Mouse (Mus musculus) CH12.LX (cell line): ENCODE measurements around the gene Habp4. TPM values are rescaled to one million over a fixed set of nuclear protein-coding genes. Genes with fewer than 3 reads are reported as not detected.

Experiments used
- DNase-seq: peaks from one replicate; pipeline ENCODE4 v3.0.0-alpha.2; 2013; ENCODE audit errors: extremely low read depth
- H3K27ac ChIP-seq: 2 replicates; pipeline ENCODE4 v1.5.1; 2012; ENCODE audit warnings: low read depth, mild to moderate bottlenecking, control low read depth, moderate library complexity; ENCODE audit not compliant: insufficient read depth
- H3K27me3 ChIP-seq: replicated peaks from 2 replicates; pipeline ENCODE3; 2012; ENCODE audit warnings: inconsistent platforms
- H3K36me3 ChIP-seq, 2 experiments: replicated peaks in 1 of 2; 2 replicates each; pipeline versions ENCODE3 to v1.6.1; 2012; ENCODE audit warnings: inconsistent platforms in 1 of 2, low read length in 1 of 2, mild to moderate bottlenecking in 1 of 2, mixed read lengths in 1 of 2, moderate library complexity in 1 of 2; ENCODE audit not compliant: control insufficient read depth in 1 of 2, insufficient read depth in 1 of 2
- H3K4me1 ChIP-seq, 2 experiments: 2 replicates each; pipeline ENCODE4 v1.6.1; 2012; ENCODE audit warnings: inconsistent platforms in 1 of 2, moderate library complexity in 1 of 2; ENCODE audit not compliant: insufficient read depth in 2 of 2, control insufficient read depth in 1 of 2
- H3K4me2 ChIP-seq: 2 replicates; pipeline ENCODE4 v1.6.1; 2012; ENCODE audit warnings: low read depth, mild to moderate bottlenecking, control low read depth; ENCODE audit not compliant: poor library complexity, insufficient read depth, severe bottlenecking
- H3K4me3 ChIP-seq, 3 experiments: fragments of 150-350 bp in 1 of 3; sonication (generic) in 1 of 3; replicated peaks in 1 of 3; 2 replicates each; pipeline versions ENCODE3 to v1.5.1; 2011 to 2012; ENCODE audit warnings: low read depth in 2 of 3, low read length in 2 of 3, mild to moderate bottlenecking in 2 of 3, moderate library complexity in 2 of 3, control low read depth in 1 of 3, improper control_type of control experiment in 1 of 3, inconsistent platforms in 1 of 3, mixed read lengths in 1 of 3; ENCODE audit not compliant: poor library complexity in 1 of 3
- H3K79me2 ChIP-seq: replicated peaks from 2 replicates; pipeline ENCODE4 v1.6.1; 2012; ENCODE audit warnings: mild to moderate bottlenecking, moderate library complexity; ENCODE audit not compliant: control insufficient read depth, poor library complexity, insufficient read depth, severe bottlenecking; ENCODE audit errors: extremely low read depth
- H3K9ac ChIP-seq: 2 replicates; pipeline ENCODE4 v1.6.1; 2012; ENCODE audit warnings: low read depth, mild to moderate bottlenecking, control low read depth, moderate library complexity; ENCODE audit not compliant: insufficient read depth
- H3K9me3 ChIP-seq: replicated peaks from 2 replicates; pipeline ENCODE3; 2012; ENCODE audit warnings: low read length, inconsistent platforms, mixed read lengths
- BHLHE40 ChIP-seq: IDR thresholded peaks from 2 replicates; pipeline ENCODE4 v1.6.1; 2011; ENCODE audit warnings: mild to moderate bottlenecking, low read depth, low read length, improper control_type of control experiment
- MXI1 ChIP-seq: IDR thresholded peaks from 2 replicates; pipeline ENCODE4 v1.6.1; 2011; ENCODE audit warnings: mild to moderate bottlenecking, low read depth, low read length, improper control_type of control experiment
- MYC ChIP-seq: IDR thresholded peaks from 2 replicates; pipeline ENCODE4 v1.6.1; 2011; ENCODE audit warnings: low read depth, mild to moderate bottlenecking, improper control_type of control experiment, low read length
- POLR2A ChIP-seq: IDR thresholded peaks from 2 replicates; pipeline ENCODE4 v1.6.1; 2011; ENCODE audit warnings: low read depth, mild to moderate bottlenecking, improper control_type of control experiment, low read length
- SIN3A ChIP-seq: IDR thresholded peaks from 2 replicates; pipeline ENCODE4 v1.6.1; 2012; ENCODE audit warnings: low read length, improper control_type of control experiment, inconsistent platforms
- TCF12 ChIP-seq: IDR thresholded peaks from 2 replicates; pipeline ENCODE4 v1.6.1; 2014; ENCODE audit warnings: low read depth, mild to moderate bottlenecking, inconsistent platforms, low read length, improper control_type of control experiment
- USF2 ChIP-seq: conservative IDR thresholded peaks from 2 replicates; pipeline ENCODE4 v1.6.1; 2011; ENCODE audit warnings: low read depth, low read length, improper control_type of control experiment
- dilution Hi-C: fragments of 300-500 bp; cut with MboI; formaldehyde crosslinking; loops from 2 replicates; pipeline ENCODE4 v1.14.3; 2020; ENCODE audit warnings: low sequenced_read_pairs; ENCODE audit not compliant: extremely low pct_unique_long_range_greater_than_20kb, extremely low pct_ligation_motif_present
- in situ Hi-C: fragments of 300-500 bp; cut with MboI; formaldehyde crosslinking; loops from 3 replicates; pipeline ENCODE4 v1.14.3; 2019; ENCODE audit warnings: low sequenced_read_pairs, low pct_ligation_motif_present, low pct_unique_long_range_greater_than_20kb, mixed read lengths
- polyA plus RNA-seq: library from polyadenylated mRNA; unstranded; fragments of >175 nt; gene quantifications from 2 replicates; pipeline ENCODE4 v1.2.1, GENCODE M21; 2012; ENCODE audit warnings: low read depth; ENCODE audit not compliant: insufficient read length
- total RNA-seq, 2 experiments: library from RNA; depleted of rRNA; stranded (reverse); fragments of 300-350 nt in 1 of 2; fragments of >200 nt in 1 of 2; gene quantifications; 2 replicates each; pipeline ENCODE4 v1.2.3; 2012 to 2014

Habp4 gene
- total and polyA plus RNA-seq, 3 experiments = 3.3 to 3.5 (median 3.3) TPM

- Histone ChIP-seq H3K27ac (no peak overlapping the region), H3K4me1 (peaks cover 0 to 18% of the 10 kb centered on the region in 2 experiments; a peak in 2 of 4 replicates), H3K4me2 (no peak overlapping the region), H3K79me2 (no peaks in the 10 kb centered on the region), H3K9ac (no peak overlapping the region), H3K4me3 (no peak overlapping the region), H3K36me3 (peaks cover 0 to 7% of the 10 kb centered on the region in 2 experiments), H3K27me3 (no peaks in the 10 kb centered on the region), H3K9me3 (no peaks in the 10 kb centered on the region)
- in situ Hi-C loops = no loop called here
- no peak for DNase-seq
- dilution Hi-C loops = no loop called here
- TF ChIP-seq TCF12 (no peak), MXI1 (peak; percentile 100)
Measured at GRCm38 (mm10) chr13:64123491-64124188, 38.0 kb upstream of the Habp4 start.

DNA sequence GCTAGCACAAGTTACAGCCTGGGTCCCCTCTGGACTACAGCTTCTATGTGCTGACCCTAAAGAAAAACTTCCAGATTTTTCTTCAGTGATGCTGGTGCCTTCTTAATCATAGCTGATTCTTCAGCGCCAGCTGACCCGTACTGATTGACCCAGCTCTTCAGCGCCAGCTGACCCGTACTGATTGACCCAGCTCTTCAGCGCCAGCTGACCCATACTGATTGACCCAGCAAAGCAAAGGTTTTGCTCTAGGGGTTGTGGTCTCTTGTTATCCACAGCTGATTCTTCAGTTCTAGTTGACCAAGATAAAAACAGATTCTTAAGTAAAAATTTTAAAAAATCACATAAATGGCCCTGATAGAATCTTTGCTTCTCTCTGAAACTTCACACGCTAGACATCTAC, 36.7 kb upstream of the Habp4 start:
- dilution Hi-C loops (no loop called here), in situ Hi-C loops (no loop called here)
- no peak overlapping the region for H3K27ac ChIP-seq
- no peak overlapping the region for H3K4me2 ChIP-seq
- H3K4me3 ChIP-seq = no peak overlapping the region
- peaks cover 0 to 24% of the 10 kb centered on the region in 2 experiments; a peak in 2 of 4 replicates for H3K4me1 ChIP-seq
- DNase-seq = no peak
- no peaks in the 10 kb centered on the region for H3K79me2 ChIP-seq
- H3K9me3 ChIP-seq = no peaks in the 10 kb centered on the region
- H3K36me3 ChIP-seq = peaks cover 0 to 6% of the 10 kb centered on the region in 2 experiments
- H3K9ac ChIP-seq = no peak overlapping the region
- H3K27me3 ChIP-seq = no peaks in the 10 kb centered on the region
- TF ChIP-seq BHLHE40 (no peak), POLR2A (no peak)
- TF ChIP-seq, all 38 proteins: peak for 0

GRCm38 (mm10) chr13:64126316-64126715, 35.3 kb upstream of the Habp4 start:
- Histone ChIP-seq H3K4me2 (no peak overlapping the region), H3K9me3 (no peaks in the 10 kb centered on the region), H3K27ac (no peak overlapping the region), H3K36me3 (peaks cover 0 to 7% of the 10 kb centered on the region in 2 experiments), H3K4me1 (peaks cover 0 to 15% of the 10 kb centered on the region in 2 experiments; a peak in 2 of 4 replicates), H3K27me3 (no peaks in the 10 kb centered on the region), H3K79me2 (no peaks in the 10 kb centered on the region), H3K9ac (no peak overlapping the region), H3K4me3 (no peak overlapping the region)
- TF ChIP-seq MYC (no peak), USF2 (no peak), SIN3A (no peak)
- dilution Hi-C loops (no loop called here), in situ Hi-C loops (no loop called here)
- no peak for DNase-seq
